Mouse (Mus musculus) heart, postnatal 0 days (tissue): ENCODE results near the gene Mri1. TPM values are rescaled to one million over a fixed set of nuclear protein-coding genes. Genes with fewer than 3 reads are reported as not detected.

Experiments
- ATAC-seq: fragments of 200-750 bp; cut with Nextera tagmentation; 2 replicates; pipeline ENCODE4 v1.8.0; 2017; ENCODE audit warnings: low read depth, moderate number of reproducible peaks, moderate library complexity; ENCODE audit not compliant: insufficient read depth
- DNase-seq: peaks from one replicate; pipeline ENCODE4 v3.0.0-alpha.2; 2016; ENCODE audit warnings: low spot score
- H3K27ac ChIP-seq: fragments of 300-500 bp; sonication (generic); 2 replicates; pipeline ENCODE4 v1.5.1; 2014; ENCODE audit warnings: low read depth, mild to moderate bottlenecking
- H3K27me3 ChIP-seq: fragments of 300-500 bp; sonication (generic); 2 replicates; pipeline ENCODE4 v1.6.1; 2014; ENCODE audit warnings: low read length, mixed read lengths; ENCODE audit not compliant: control insufficient read depth, insufficient read depth
- H3K36me3 ChIP-seq: fragments of 300-500 bp; sonication (generic); replicated peaks from 2 replicates; pipeline ENCODE4 v1.6.1; 2014; ENCODE audit warnings: low read length, mixed read lengths; ENCODE audit not compliant: control insufficient read depth, insufficient read depth
- H3K4me1 ChIP-seq: fragments of 300-500 bp; sonication (generic); 2 replicates; pipeline ENCODE4 v1.6.1; 2014; ENCODE audit warnings: antibody characterized with exemption; ENCODE audit not compliant: control insufficient read depth, insufficient read depth
- H3K4me2 ChIP-seq: fragments of 300-500 bp; sonication (generic); 2 replicates; pipeline ENCODE4 v1.6.1; 2014; ENCODE audit warnings: low read depth, mild to moderate bottlenecking, low read length, moderate library complexity
- H3K4me3 ChIP-seq: fragments of 300-500 bp; sonication (generic); 2 replicates; pipeline ENCODE4 v1.5.1; 2014; ENCODE audit warnings: low read depth, low read length
- H3K9ac ChIP-seq: fragments of 300-500 bp; sonication (generic); replicated peaks from 2 replicates; pipeline ENCODE4 v1.6.1; 2014; ENCODE audit warnings: low read depth, low read length, mixed read lengths
- H3K9me3 ChIP-seq: fragments of 300-500 bp; sonication (generic); replicated peaks from 2 replicates; pipeline ENCODE4 v1.6.1; 2016; ENCODE audit warnings: low read length; ENCODE audit not compliant: control insufficient read depth
- CTCF ChIP-seq: IDR thresholded peaks from 2 replicates; pipeline ENCODE4 v1.5.1; 2016; ENCODE audit warnings: antibody characterized with exemption, control low read depth, low read depth
- EP300 ChIP-seq: IDR thresholded peaks from 2 replicates; pipeline ENCODE4 v1.6.1; 2016; ENCODE audit warnings: antibody characterized with exemption, low read depth
- WGBS: fragments of 180-500 bp; shearing (Covaris S2); extraction: QIAGEN DNeasy Blood & Tissue Kit; methylation state at CpG from one replicate; pipeline ENCODE4 v1.1.7; 2014; 5-methylcytosine and 5-hydroxymethylcytosine counted together
- microRNA counts: library from miRNA; unstranded; fragments of <30 nt; microRNA quantifications from one replicate; lab custom pipeline; 2015
- microRNA-seq: library from miRNA; unstranded; fragments of <30 nt; microRNA quantifications from one replicate; pipeline ENCODE4, GENCODE M21; 2016
- polyA plus RNA-seq: library from polyadenylated mRNA; unstranded; fragments of >200 nt; fragmentation: Nextera tagmentation; extraction: Ambion mirVana; gene quantifications from 2 replicates; pipeline ENCODE4 v1.2.1, GENCODE M21; 2015
- total RNA-seq: library from RNA; depleted of rRNA; stranded (reverse); fragments of >200 nt; gene quantifications from 2 replicates; pipeline ENCODE4 v1.2.3, GENCODE M21; 2014; ENCODE audit warnings: low replicate concordance; rRNA removed

Gene Mri1
- total and polyA plus RNA-seq, 2 experiments from 2014 or later: 25.8 to 39.2 TPM

- Histone ChIP-seq H3K9me3 (no peaks in the 10 kb centered on the region), H3K4me2 (peak overlapping the region; percentile 85), H3K9ac (peak overlapping the region; percentile 90), H3K27me3 (no peaks in the 10 kb centered on the region), H3K4me1 (peaks cover 41% of the 10 kb centered on the region), H3K27ac (peak overlapping the region; percentile 99), H3K4me3 (peak overlapping the region; percentile 79), H3K36me3 (peaks cover 18% of the 10 kb centered on the region)
- no peak for TF ChIP-seq CTCF
- no peak; the same call in 1 of the 2 replicates for TF ChIP-seq EP300
- WGBS: 25% methylated on average over 15 of the region's 15 CpGs
- DNase-seq (peak; percentile 71), ATAC-seq (peak; percentile 20)
Measured at GRCm38 (mm10) chr8:84201545-84202245, 55.4 kb downstream of the Mri1 start.

- TF ChIP-seq CTCF (no peak), EP300 (no peak; the same call in 1 of the 2 replicates)
- 2% methylated on average over 50 of the region's 70 CpGs for WGBS
- H3K27me3 ChIP-seq: no peaks in the 10 kb centered on the region
- no peaks in the 10 kb centered on the region for H3K9me3 ChIP-seq
- H3K4me1 ChIP-seq: peaks cover 41% of the 10 kb centered on the region
- H3K36me3 ChIP-seq: peaks cover 13% of the 10 kb centered on the region
- peak overlapping the region; percentile 99 for H3K27ac ChIP-seq
- peak overlapping the region; percentile 79 for H3K4me3 ChIP-seq
- H3K4me2 ChIP-seq: peak overlapping the region; percentile 85
- DNase-seq (peak; percentile 67), ATAC-seq (peak; percentile 11)
- peak overlapping the region; percentile 90 for H3K9ac ChIP-seq
Measured at GRCm38 (mm10) chr8:84200652-84201544, 56.2 kb downstream of the Mri1 start.

- Histone ChIP-seq H3K36me3 (peaks cover 6% of the 10 kb centered on the region), H3K4me2 (peak overlapping the region; percentile 85), H3K9me3 (no peaks in the 10 kb centered on the region), H3K27me3 (no peaks in the 10 kb centered on the region), H3K9ac (peak overlapping the region; percentile 90; the same call in 1 of the 2 replicates), H3K4me3 (peak overlapping the region; percentile 79), H3K27ac (peak overlapping the region; percentile 99), H3K4me1 (peaks cover 41% of the 10 kb centered on the region)
- ATAC-seq (no peak), DNase-seq (no peak)
- TF ChIP-seq CTCF (no peak), EP300 (no peak)
- WGBS: 22% methylated on average over 8 of the region's 8 CpGs
Measured at GRCm38 (mm10) chr8:84200126-84200555, 57.0 kb downstream of the Mri1 start.

MicroRNAs within 50 kb of the gene (microRNA counts, 519-probe panel; counts per million panel counts)
- microRNA mmu-miR-23a (lab: Ali Mortazavi, UCI) (7,323 counts per million, percentile 86 among the panel's probes with 10 or more counts), microRNA mmu-miR-27a (lab: Ali Mortazavi, UCI) (7,771 counts per million, percentile 88 among the panel's probes with 10 or more counts)

Small RNA genes lying within 50 kb of the gene (microRNA-seq; reads per million reads assigned to microRNA genes)
- 31,368 reads per million, percentile 98 among the genes with 10 or more reads in this experiment for gene Mir23a
- not detected for gene Mir24-2
- 862 reads per million, percentile 79 among the genes with 10 or more reads in this experiment for gene Mir27a
- gene Mir3074-2: not detected

Other genes starting within 250 kb of the Mri1 start
- 17.8 TPM in 1 of 2 replicates, not detected in the other for gene 2210011C24Rik, start 245.2 kb downstream of the Mri1 start, total RNA-seq
- gene 2210011C24Rik, start 245.2 kb downstream of the Mri1 start, polyA plus RNA-seq: 0.48 and 0.88 TPM in 2 replicates
- not detected in 2 replicates for gene Palm3, start 235.9 kb downstream of the Mri1 start, total RNA-seq
- gene Palm3, start 235.9 kb downstream of the Mri1 start, polyA plus RNA-seq: 0.33 and 0.41 TPM in 2 replicates
- gene Il27ra, start 214.7 kb downstream of the Mri1 start, total RNA-seq: 3.9 and 5.6 TPM in 2 replicates
- 2.6 and 3.6 TPM in 2 replicates for gene Il27ra, start 214.7 kb downstream of the Mri1 start, polyA plus RNA-seq
- gene Rln3, start 212.3 kb downstream of the Mri1 start, total RNA-seq: not detected in 2 replicates
- not detected in 2 replicates for gene Rln3, start 212.3 kb downstream of the Mri1 start, polyA plus RNA-seq
- gene Gm10643, start 192.2 kb downstream of the Mri1 start, total RNA-seq: 1.3 and 3.8 TPM in 2 replicates
- gene Gm10643, start 192.2 kb downstream of the Mri1 start, polyA plus RNA-seq: 1.0 and 1.7 TPM in 2 replicates
- 11.7 and 15.3 TPM in 2 replicates for gene Rfx1, start 190.5 kb downstream of the Mri1 start, total RNA-seq
- gene Rfx1, start 190.5 kb downstream of the Mri1 start, polyA plus RNA-seq: 2.3 and 2.4 TPM in 2 replicates
- 16.1 and 29.3 TPM in 2 replicates for gene Dcaf15, start 152.6 kb downstream of the Mri1 start, total RNA-seq
- 2.9 and 3.3 TPM in 2 replicates for gene Dcaf15, start 152.6 kb downstream of the Mri1 start, polyA plus RNA-seq
- not detected in 2 replicates for gene Podnl1, start 131.3 kb downstream of the Mri1 start, total RNA-seq
- gene Podnl1, start 131.3 kb downstream of the Mri1 start, polyA plus RNA-seq: 0.04 TPM in 2 replicates
- 13.1 and 17.1 TPM in 2 replicates for gene Cc2d1a, start 109.4 kb downstream of the Mri1 start, total RNA-seq
- 8.4 and 10.2 TPM in 2 replicates for gene Cc2d1a, start 109.4 kb downstream of the Mri1 start, polyA plus RNA-seq
- gene 4930432K21Rik, start 109.3 kb downstream of the Mri1 start, total RNA-seq: 0.43 TPM in 1 of 2 replicates, not detected in the other
- 0.34 and 0.48 TPM in 2 replicates for gene 4930432K21Rik, start 109.3 kb downstream of the Mri1 start, polyA plus RNA-seq
- 1.4 TPM in 1 of 2 replicates, not detected in the other for gene Nanos3, start 72.1 kb downstream of the Mri1 start, total RNA-seq
- 4.6 and 6.0 TPM in 2 replicates for gene Nanos3, start 72.1 kb downstream of the Mri1 start, polyA plus RNA-seq
- gene Zswim4, start 20.3 kb downstream of the Mri1 start, total RNA-seq: 23.8 and 31.4 TPM in 2 replicates
- 4.6 and 5.8 TPM in 2 replicates for gene Zswim4, start 20.3 kb downstream of the Mri1 start, polyA plus RNA-seq
- 90.3 and 93.2 TPM in 2 replicates for gene D8Ertd738e, start 7.6 kb downstream of the Mri1 start, total RNA-seq
- gene D8Ertd738e, start 7.6 kb downstream of the Mri1 start, polyA plus RNA-seq: 382 and 414 TPM in 2 replicates
- gene Ccdc130, start 13.1 kb upstream of the Mri1 start, total RNA-seq: 7.0 and 14.4 TPM in 2 replicates
- gene Ccdc130, start 13.1 kb upstream of the Mri1 start, polyA plus RNA-seq: 12.2 and 12.7 TPM in 2 replicates
- 1.3 and 8.6 TPM in 2 replicates for gene Cacna1a, start 131.1 kb upstream of the Mri1 start, total RNA-seq
- gene Cacna1a, start 131.1 kb upstream of the Mri1 start, polyA plus RNA-seq: 4.2 and 4.3 TPM in 2 replicates